Mouse (Mus musculus) neural tube, embryonic 14.5 days (tissue): ENCODE measurements around the gene Dlg4. TPM values are rescaled to one million over a fixed set of nuclear protein-coding genes. Genes with fewer than 3 reads are reported as not detected.
A peak's percentile ranks its signal among the peaks of the same experiment; 100 is the strongest.

Experiments used
- ATAC-seq: fragments of 200-750 bp; cut with Nextera tagmentation; 2 replicates; pipeline ENCODE4 v1.8.0; 2017; ENCODE audit warnings: low read depth, mild to moderate bottlenecking, moderate TSS enrichment, moderate library complexity
- H3K27ac ChIP-seq: fragments of 300-500 bp; sonication (generic); 2 replicates; pipeline ENCODE4 v1.5.1; 2014; ENCODE audit warnings: low read depth, mild to moderate bottlenecking, control low read depth, low read length, moderate library complexity, mixed read lengths
- H3K27me3 ChIP-seq: fragments of 300-500 bp; sonication (generic); 2 replicates; pipeline ENCODE4 v1.6.1; 2014; ENCODE audit warnings: low read length; ENCODE audit not compliant: control insufficient read depth, insufficient read depth
- H3K36me3 ChIP-seq: fragments of 300-500 bp; sonication (generic); 2 replicates; pipeline ENCODE4 v1.6.1; 2014; ENCODE audit warnings: low read length, mixed read lengths; ENCODE audit not compliant: control insufficient read depth, insufficient read depth
- H3K4me1 ChIP-seq: fragments of 300-500 bp; sonication (generic); 2 replicates; pipeline ENCODE4 v1.6.1; 2014; ENCODE audit warnings: low read length; ENCODE audit not compliant: control insufficient read depth, insufficient read depth
- H3K4me2 ChIP-seq: fragments of 300-500 bp; sonication (generic); 2 replicates; pipeline ENCODE4 v1.6.1; 2014; ENCODE audit warnings: mild to moderate bottlenecking, low read depth, low read length, control low read depth
- H3K4me3 ChIP-seq: fragments of 300-500 bp; sonication (generic); 2 replicates; pipeline ENCODE4 v1.5.1; 2014; ENCODE audit warnings: low read depth, low read length, control low read depth, mixed read lengths
- H3K9ac ChIP-seq: fragments of 300-500 bp; sonication (generic); replicated peaks from 2 replicates; pipeline ENCODE4 v1.6.1; 2014; ENCODE audit warnings: low read depth, mild to moderate bottlenecking, control low read depth, low read length, mixed read lengths
- H3K9me3 ChIP-seq: fragments of 300-500 bp; sonication (generic); 2 replicates; pipeline ENCODE4 v1.6.1; 2016; ENCODE audit warnings: low read length; ENCODE audit not compliant: control insufficient read depth
- WGBS: fragments of 180-500 bp; shearing (Covaris S2); extraction: QIAGEN DNeasy Blood & Tissue Kit; methylation state at CpG from one replicate; pipeline ENCODE4 v1.1.7; 2014; 5-methylcytosine and 5-hydroxymethylcytosine counted together
- polyA plus RNA-seq: library from polyadenylated mRNA; unstranded; fragments of >200 nt; fragmentation: Nextera tagmentation; extraction: Ambion mirVana; gene quantifications from 2 replicates; pipeline ENCODE4 v1.2.1, GENCODE M21; 2014

The Dlg4 gene
- polyA plus RNA-seq, 1 experiment from 2014 or later = 31.6 TPM

- Histone ChIP-seq H3K4me1 (no peaks in the 10 kb centered on the region), H3K27ac (no peak overlapping the region), H3K27me3 (no peaks in the 10 kb centered on the region), H3K4me2 (no peak overlapping the region), H3K4me3 (no peak overlapping the region), H3K9ac (no peak overlapping the region), H3K36me3 (peaks cover 40% of the 10 kb centered on the region), H3K9me3 (no peaks in the 10 kb centered on the region)
- peak; percentile 25; the same call in 1 of the 2 replicates for ATAC-seq
- 33% methylated on average over 9 of the region's 9 CpGs for WGBS
Measured at GRCm38 (mm10) chr11:70045435-70045834, 28.7 kb downstream of the Dlg4 start.

GRCm38 (mm10) chr11:70049366-70049765 is 32.6 kb downstream of the Dlg4 start:
- no peak for ATAC-seq
- Histone ChIP-seq H3K36me3 (peaks cover 12% of the 10 kb centered on the region), H3K4me1 (no peaks in the 10 kb centered on the region), H3K9ac (no peak overlapping the region), H3K4me2 (no peak overlapping the region), H3K27me3 (no peaks in the 10 kb centered on the region), H3K9me3 (no peaks in the 10 kb centered on the region), H3K27ac (no peak overlapping the region), H3K4me3 (no peak overlapping the region)
- 74% methylated on average over 6 of the region's 6 CpGs for WGBS

- no peak overlapping the region for H3K4me3 ChIP-seq
- H3K27me3 ChIP-seq = no peaks in the 10 kb centered on the region
- no peak overlapping the region for H3K4me2 ChIP-seq
- no peaks in the 10 kb centered on the region for H3K4me1 ChIP-seq
- peaks cover 8% of the 10 kb centered on the region for H3K36me3 ChIP-seq
- no peak for ATAC-seq
- 62% methylated on average over 10 of the region's 10 CpGs for WGBS
- H3K9ac ChIP-seq = no peak overlapping the region
- H3K9me3 ChIP-seq = no peaks in the 10 kb centered on the region
- H3K27ac ChIP-seq = no peak overlapping the region
Measured at GRCm38 (mm10) chr11:70049816-70050215, 33.1 kb downstream of the Dlg4 start.

GRCm38 (mm10) chr11:70053156-70053555 is 36.4 kb downstream of the Dlg4 start:
- Histone ChIP-seq H3K27me3 (no peaks in the 10 kb centered on the region), H3K27ac (no peak overlapping the region), H3K9me3 (no peaks in the 10 kb centered on the region), H3K4me1 (no peaks in the 10 kb centered on the region), H3K36me3 (no peaks in the 10 kb centered on the region), H3K4me3 (no peak overlapping the region), H3K9ac (no peak overlapping the region), H3K4me2 (no peak overlapping the region)
- 72% methylated on average over 7 of the region's 7 CpGs for WGBS
- no peak for ATAC-seq

- Histone ChIP-seq H3K4me3 (no peak within 1 kb of the TSS), H3K9me3 (no peaks in the 10 kb centered on the region), H3K36me3 (no peaks in the 10 kb centered on the region), H3K27me3 (no peaks in the 10 kb centered on the region), H3K9ac (no peak within 1 kb of the TSS), H3K4me1 (no peaks in the 10 kb centered on the region), H3K4me2 (no peak within 1 kb of the TSS), H3K27ac (no peak within 1 kb of the TSS)
- no peak for ATAC-seq
- 86% methylated on average over 10 of the region's 10 CpGs for whole genome bisulfite sequencing
Measured at GRCm38 (mm10) chr11:70053898-70054570, 37.3 kb downstream of the Dlg4 start, which contains the start of gene Asgr1. Gene Asgr1 (plus strand): TSS chr11:70054085.

GRCm38 (mm10) chr11:70055618-70056214 is 39.0 kb downstream of the Dlg4 start:
- Histone ChIP-seq H3K27ac (no peak overlapping the region), H3K4me1 (no peaks in the 10 kb centered on the region), H3K9ac (no peak overlapping the region), H3K4me2 (no peak overlapping the region), H3K27me3 (no peaks in the 10 kb centered on the region), H3K36me3 (no peaks in the 10 kb centered on the region), H3K4me3 (no peak overlapping the region), H3K9me3 (no peaks in the 10 kb centered on the region)
- 33% methylated on average over 17 of the region's 18 CpGs for WGBS
- ATAC-seq = peak; percentile 49

GRCm38 (mm10) chr11:70057805-70058204 is 41.1 kb downstream of the Dlg4 start:
- no peaks in the 10 kb centered on the region for H3K9me3 ChIP-seq
- H3K27ac ChIP-seq = no peak overlapping the region
- 87% methylated on average over 9 of the region's 9 CpGs for WGBS
- no peak overlapping the region for H3K4me2 ChIP-seq
- H3K27me3 ChIP-seq = no peaks in the 10 kb centered on the region
- H3K4me1 ChIP-seq = no peaks in the 10 kb centered on the region
- H3K36me3 ChIP-seq = no peaks in the 10 kb centered on the region
- H3K9ac ChIP-seq = no peak overlapping the region
- no peak overlapping the region for H3K4me3 ChIP-seq
- ATAC-seq = no peak

- no peaks in the 10 kb centered on the region for H3K27me3 ChIP-seq
- no peak overlapping the region for H3K4me2 ChIP-seq
- H3K4me1 ChIP-seq = no peaks in the 10 kb centered on the region
- H3K9ac ChIP-seq = no peak overlapping the region
- H3K27ac ChIP-seq = no peak overlapping the region
- no peaks in the 10 kb centered on the region for H3K9me3 ChIP-seq
- WGBS = 65% methylated on average over 6 of the region's 6 CpGs
- no peaks in the 10 kb centered on the region for H3K36me3 ChIP-seq
- no peak for ATAC-seq
- no peak overlapping the region for H3K4me3 ChIP-seq
Measured at GRCm38 (mm10) chr11:70059930-70060329, 43.2 kb downstream of the Dlg4 start.

- Histone ChIP-seq H3K9me3 (no peaks in the 10 kb centered on the region), H3K36me3 (no peaks in the 10 kb centered on the region), H3K27ac (no peak overlapping the region), H3K27me3 (no peaks in the 10 kb centered on the region), H3K9ac (no peak overlapping the region), H3K4me1 (no peaks in the 10 kb centered on the region), H3K4me2 (no peak overlapping the region), H3K4me3 (no peak overlapping the region)
- ATAC-seq = no peak
- 71% methylated on average over 3 of the region's 3 CpGs for WGBS
Measured at GRCm38 (mm10) chr11:70063053-70063452, 46.3 kb downstream of the Dlg4 start.
